Mouse (Mus musculus) hindbrain, embryonic 16.5 days (tissue): Measurements from ENCODE around the gene Cttnbp2nl. TPM values are rescaled to one million over a fixed set of nuclear protein-coding genes. Genes with fewer than 3 reads are reported as not detected.
A peak's percentile ranks its signal among the peaks of the same experiment; 100 is the strongest.

Experiments used
- ATAC-seq: fragments of 200-750 bp; cut with Nextera tagmentation; 2 replicates; pipeline ENCODE4 v1.8.0; 2017; ENCODE audit warnings: moderate TSS enrichment, moderate library complexity
- H3K27ac ChIP-seq: fragments of 300-500 bp; sonication (generic); 2 replicates; pipeline ENCODE4 v1.5.1; 2014; ENCODE audit warnings: low read depth, mild to moderate bottlenecking, control low read depth, low read length, moderate library complexity
- H3K27me3 ChIP-seq: fragments of 300-500 bp; sonication (generic); replicated peaks from 2 replicates; pipeline ENCODE4 v1.6.1; 2014; ENCODE audit warnings: low read length; ENCODE audit not compliant: control insufficient read depth, insufficient read depth
- H3K36me3 ChIP-seq: fragments of 300-500 bp; sonication (generic); 2 replicates; pipeline ENCODE4 v1.6.1; 2014; ENCODE audit warnings: mild to moderate bottlenecking, low read length, moderate library complexity, mixed read lengths; ENCODE audit not compliant: control insufficient read depth, insufficient read depth
- H3K4me1 ChIP-seq: fragments of 300-500 bp; sonication (generic); 2 replicates; pipeline ENCODE4 v1.6.1; 2014; ENCODE audit warnings: low read depth, low read length; ENCODE audit not compliant: control insufficient read depth, insufficient read depth
- H3K4me2 ChIP-seq: fragments of 300-500 bp; sonication (generic); 2 replicates; pipeline ENCODE4 v1.6.1; 2014; ENCODE audit warnings: mild to moderate bottlenecking, low read length, control low read depth, moderate library complexity
- H3K4me3 ChIP-seq: fragments of 300-500 bp; sonication (generic); 2 replicates; pipeline ENCODE4 v1.5.1; 2014; ENCODE audit warnings: mild to moderate bottlenecking, low read length, control low read depth, moderate library complexity
- H3K9ac ChIP-seq: fragments of 300-500 bp; sonication (generic); 2 replicates; pipeline ENCODE4 v1.6.1; 2014; ENCODE audit warnings: low read depth, mild to moderate bottlenecking, control low read depth, low read length, moderate library complexity
- H3K9me3 ChIP-seq: fragments of 300-500 bp; sonication (generic); 2 replicates; pipeline ENCODE4 v1.6.1; 2014; ENCODE audit warnings: mild to moderate bottlenecking, low read length, moderate library complexity; ENCODE audit not compliant: control insufficient read depth
- WGBS: fragments of 180-500 bp; shearing (Covaris S2); extraction: QIAGEN DNeasy Blood & Tissue Kit; methylation state at CpG from one replicate; pipeline ENCODE4 v1.1.7; 2014; 5-methylcytosine and 5-hydroxymethylcytosine counted together
- polyA plus RNA-seq: library from polyadenylated mRNA; unstranded; fragments of >200 nt; fragmentation: Nextera tagmentation; extraction: Ambion mirVana; gene quantifications from 2 replicates; pipeline ENCODE4 v1.2.1, GENCODE M21; 2015

Cttnbp2nl gene
- 40.6 and 49.4 TPM in 2 replicates for polyA plus RNA-seq

DNA sequence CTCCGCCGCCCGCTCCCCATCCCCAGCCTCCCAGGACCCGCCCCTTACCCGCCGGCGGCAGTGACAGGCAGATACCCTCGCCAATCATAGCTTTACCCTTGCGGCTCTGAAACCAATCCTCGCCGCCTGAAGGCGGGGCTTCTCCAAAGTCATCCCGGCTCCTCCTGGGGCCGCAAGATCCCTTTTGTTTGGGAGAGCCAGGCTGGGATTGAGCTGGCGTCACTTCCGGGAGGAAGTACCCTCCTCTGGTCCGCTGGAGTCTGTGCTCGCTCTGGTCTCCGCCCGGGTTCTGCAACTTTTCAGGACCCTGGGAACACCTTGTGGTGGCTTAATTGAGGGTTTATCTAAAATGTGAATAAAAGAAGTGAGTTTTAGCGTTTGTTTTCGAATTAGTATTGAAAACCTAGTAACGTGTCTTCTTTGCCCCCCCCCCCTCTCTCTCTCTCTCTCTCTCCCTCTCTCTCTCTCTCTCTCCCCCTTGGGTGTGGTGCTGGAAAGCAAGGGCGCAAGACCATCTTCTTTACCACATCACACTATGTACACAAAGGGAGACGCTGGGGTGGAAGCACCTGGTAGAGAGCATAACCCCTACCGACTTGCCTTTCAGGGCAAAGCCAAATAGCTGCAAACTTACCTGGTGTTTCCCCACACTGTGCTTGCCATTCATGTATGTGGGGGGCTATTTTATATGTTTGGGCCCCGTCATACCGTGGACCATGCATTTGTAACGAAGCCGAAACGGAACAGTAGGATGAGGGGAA, at the start of gene Cttnbp2nl:
Gene Cttnbp2nl (minus strand): TSS at position 210 of the 761 bp plus-strand sequence.
- Histone ChIP-seq H3K36me3 (no peaks in the 10 kb centered on the region), H3K4me2 (peak within 1 kb of the TSS; percentile 85), H3K4me1 (peaks cover 30% of the 10 kb centered on the region), H3K9ac (peak within 1 kb of the TSS; percentile 94), H3K9me3 (no peaks in the 10 kb centered on the region), H3K27me3 (no peaks in the 10 kb centered on the region), H3K4me3 (peak within 1 kb of the TSS; percentile 76), H3K27ac (peak within 1 kb of the TSS; percentile 91)
- ATAC-seq = peak; percentile 99
- WGBS = 4% methylated on average over 30 of the region's 31 CpGs

GRCm38 (mm10) chr3:105100270-105100589, 47.3 kb upstream of the Cttnbp2nl start:
- H3K4me2 ChIP-seq = no peak overlapping the region
- no peaks in the 10 kb centered on the region for H3K9me3 ChIP-seq
- H3K4me1 ChIP-seq = peaks cover 9% of the 10 kb centered on the region
- WGBS = 56% methylated on average over 4 of the region's 4 CpGs
- H3K9ac ChIP-seq = no peak overlapping the region
- no peaks in the 10 kb centered on the region for H3K27me3 ChIP-seq
- H3K4me3 ChIP-seq = no peak overlapping the region
- no peak overlapping the region for H3K27ac ChIP-seq
- no peak for ATAC-seq
- no peaks in the 10 kb centered on the region for H3K36me3 ChIP-seq

DNA sequence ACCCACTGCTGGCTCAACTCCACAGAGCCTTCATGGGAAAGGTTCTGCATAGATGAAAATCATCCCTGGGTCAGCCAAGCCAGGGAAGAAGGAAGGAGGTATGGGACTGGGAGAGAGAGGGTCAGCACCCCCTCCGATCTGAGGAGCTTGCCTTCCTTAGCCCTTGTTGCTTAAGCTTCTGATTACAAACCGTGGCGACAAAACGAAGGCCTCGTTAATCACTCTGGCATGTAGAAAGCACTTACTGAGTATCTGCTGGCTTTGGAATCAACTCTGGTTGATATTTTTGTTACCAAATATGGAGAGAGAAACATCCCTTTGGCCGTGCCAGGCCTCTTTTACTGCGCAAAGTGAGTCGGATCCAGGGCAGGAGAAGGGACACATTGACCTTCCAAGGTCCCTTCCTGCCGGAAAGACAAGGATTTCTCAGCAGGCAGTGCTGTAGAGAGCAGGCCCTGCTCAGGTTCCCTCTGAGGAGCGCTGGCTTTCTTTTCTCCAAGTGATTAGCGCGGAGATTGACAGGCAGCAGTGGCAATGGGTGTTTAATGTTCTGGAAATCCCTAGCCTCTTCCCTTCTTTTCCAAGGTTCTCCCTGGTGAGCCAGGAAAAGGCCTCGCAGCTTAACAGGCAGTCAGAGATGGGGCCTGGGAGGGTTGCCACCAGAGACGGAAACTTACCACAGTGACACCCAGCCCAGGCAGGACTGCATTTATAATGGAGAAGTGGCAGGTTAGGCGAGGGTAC, 46.8 kb upstream of the Cttnbp2nl start:
- no peak overlapping the region for H3K4me2 ChIP-seq
- no peaks in the 10 kb centered on the region for H3K9me3 ChIP-seq
- no peak overlapping the region for H3K4me3 ChIP-seq
- H3K27me3 ChIP-seq = no peaks in the 10 kb centered on the region
- no peak for ATAC-seq
- H3K36me3 ChIP-seq = no peaks in the 10 kb centered on the region
- no peak overlapping the region for H3K27ac ChIP-seq
- WGBS = 22% methylated on average over 15 of the region's 15 CpGs
- H3K4me1 ChIP-seq = peaks cover 9% of the 10 kb centered on the region
- H3K9ac ChIP-seq = no peak overlapping the region

DNA sequence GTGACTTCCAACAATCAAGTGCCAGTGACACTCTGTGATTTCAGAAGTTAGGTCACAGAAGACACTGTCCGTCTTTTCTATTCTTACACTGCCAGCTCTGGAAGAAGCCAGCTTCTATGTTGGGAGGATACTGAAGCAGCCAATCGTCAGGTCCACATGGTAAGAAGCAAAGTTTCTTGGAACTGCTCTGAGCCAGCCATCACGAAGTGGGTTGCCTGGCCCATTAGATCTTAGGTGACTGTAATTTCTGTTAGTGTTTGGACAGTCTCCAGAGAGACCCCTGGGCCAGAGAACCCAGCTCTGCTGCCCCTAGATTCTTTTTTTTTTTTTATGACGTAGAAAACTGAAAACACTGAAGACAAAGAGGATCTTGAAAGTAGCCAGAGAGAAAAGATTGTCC, 44.6 kb upstream of the Cttnbp2nl start:
- H3K9ac ChIP-seq = no peak overlapping the region
- peaks cover 9% of the 10 kb centered on the region for H3K4me1 ChIP-seq
- ATAC-seq = no peak
- H3K4me3 ChIP-seq = no peak overlapping the region
- WGBS = 80% methylated on average over 4 of the region's 4 CpGs
- H3K4me2 ChIP-seq = no peak overlapping the region
- H3K9me3 ChIP-seq = no peaks in the 10 kb centered on the region
- no peaks in the 10 kb centered on the region for H3K36me3 ChIP-seq
- no peak overlapping the region for H3K27ac ChIP-seq
- no peaks in the 10 kb centered on the region for H3K27me3 ChIP-seq

DNA sequence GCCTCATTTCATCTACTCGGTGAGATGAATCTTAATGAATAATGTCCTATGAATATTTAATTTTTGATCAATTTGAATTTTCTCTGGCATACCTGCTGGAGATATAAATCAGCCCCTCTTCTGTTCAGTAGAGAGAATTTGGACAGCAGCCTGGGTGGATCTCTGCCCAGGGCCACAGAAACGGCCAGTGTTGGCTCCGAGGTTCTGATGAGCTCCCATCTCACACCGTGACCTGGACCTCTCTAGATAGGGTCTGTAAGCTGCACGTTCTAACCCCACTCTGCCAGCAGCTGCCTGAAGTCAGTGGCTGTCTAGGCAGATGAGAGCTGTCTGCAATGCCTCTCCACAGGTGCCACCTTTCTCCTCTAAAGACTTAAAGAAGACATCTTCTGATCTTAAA, 42.1 kb upstream of the Cttnbp2nl start:
- ATAC-seq = no peak
- H3K27ac ChIP-seq = no peak overlapping the region
- H3K9ac ChIP-seq = no peak overlapping the region
- H3K4me2 ChIP-seq = no peak overlapping the region
- no peaks in the 10 kb centered on the region for H3K27me3 ChIP-seq
- H3K4me1 ChIP-seq = peaks cover 6% of the 10 kb centered on the region
- no peaks in the 10 kb centered on the region for H3K36me3 ChIP-seq
- 76% methylated on average over 5 of the region's 5 CpGs for WGBS
- H3K4me3 ChIP-seq = no peak overlapping the region
- H3K9me3 ChIP-seq = no peaks in the 10 kb centered on the region

DNA sequence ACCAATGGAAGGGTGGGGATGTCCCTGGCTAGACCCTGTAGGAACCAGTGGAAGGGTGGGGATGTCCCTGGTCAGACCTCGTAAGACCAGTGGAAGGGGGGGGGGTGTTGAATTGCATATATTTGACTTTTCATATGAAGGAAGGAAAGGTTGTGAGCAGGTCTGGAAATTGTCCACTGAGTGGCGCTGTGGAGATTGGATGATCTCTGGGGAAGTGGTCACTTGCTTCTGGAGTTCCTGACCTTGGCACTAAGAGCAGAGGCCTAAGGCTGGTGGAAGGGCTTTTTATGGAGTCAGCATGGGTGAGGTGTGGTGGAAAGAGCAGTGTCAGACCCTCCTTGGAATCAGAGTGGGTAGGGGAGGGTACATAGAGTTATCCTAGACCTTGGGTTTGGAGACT, 41.5 kb upstream of the Cttnbp2nl start:
- 49% methylated on average over 2 of the region's 2 CpGs for WGBS
- ATAC-seq = no peak
- H3K9me3 ChIP-seq = no peaks in the 10 kb centered on the region
- H3K4me1 ChIP-seq = peaks cover under 1% of the 10 kb centered on the region
- H3K36me3 ChIP-seq = no peaks in the 10 kb centered on the region
- no peaks in the 10 kb centered on the region for H3K27me3 ChIP-seq
- no peak overlapping the region for H3K4me2 ChIP-seq
- no peak overlapping the region for H3K27ac ChIP-seq
- H3K4me3 ChIP-seq = no peak overlapping the region
- no peak overlapping the region for H3K9ac ChIP-seq

DNA sequence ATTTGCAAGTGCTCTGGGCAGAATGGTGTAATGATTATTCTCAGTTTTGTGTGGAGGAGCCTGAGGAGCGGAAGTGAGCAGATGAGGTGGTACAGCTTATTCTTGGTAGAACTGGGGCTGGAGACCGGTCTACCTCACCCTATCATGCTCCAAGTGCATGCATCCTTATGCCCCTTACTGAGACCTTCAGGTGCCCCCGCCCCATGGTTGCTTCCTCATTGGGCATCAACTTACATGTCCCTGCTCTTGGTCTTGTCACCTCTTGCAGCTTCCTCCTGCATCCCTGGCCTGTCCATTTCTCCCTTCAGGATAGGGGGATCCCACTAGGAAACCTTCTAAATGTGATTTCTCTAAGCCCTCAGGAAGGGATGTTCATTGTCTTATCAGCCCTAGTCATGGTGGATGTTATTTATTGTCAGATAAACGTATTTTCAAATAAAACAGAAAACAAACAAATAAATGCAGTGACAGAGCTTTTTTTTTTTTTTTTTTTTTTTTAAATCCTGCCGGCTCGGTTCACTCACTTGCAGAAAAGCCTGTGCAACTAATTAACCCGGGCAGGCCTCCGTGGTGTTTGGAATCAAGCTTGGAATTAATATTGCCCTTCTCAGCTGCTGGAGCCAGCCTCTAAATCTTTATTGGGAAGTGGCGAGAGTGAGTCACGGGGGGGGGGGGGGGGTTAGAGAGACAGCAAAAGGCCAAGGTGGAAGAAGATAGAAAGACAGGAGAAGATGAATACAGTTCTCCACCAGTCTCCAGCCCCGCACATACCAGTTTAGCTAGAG, 40.0 kb upstream of the Cttnbp2nl start:
- no peak overlapping the region for H3K27ac ChIP-seq
- 64% methylated on average over 11 of the region's 11 CpGs for whole genome bisulfite sequencing
- no peak overlapping the region for H3K4me3 ChIP-seq

DNA sequence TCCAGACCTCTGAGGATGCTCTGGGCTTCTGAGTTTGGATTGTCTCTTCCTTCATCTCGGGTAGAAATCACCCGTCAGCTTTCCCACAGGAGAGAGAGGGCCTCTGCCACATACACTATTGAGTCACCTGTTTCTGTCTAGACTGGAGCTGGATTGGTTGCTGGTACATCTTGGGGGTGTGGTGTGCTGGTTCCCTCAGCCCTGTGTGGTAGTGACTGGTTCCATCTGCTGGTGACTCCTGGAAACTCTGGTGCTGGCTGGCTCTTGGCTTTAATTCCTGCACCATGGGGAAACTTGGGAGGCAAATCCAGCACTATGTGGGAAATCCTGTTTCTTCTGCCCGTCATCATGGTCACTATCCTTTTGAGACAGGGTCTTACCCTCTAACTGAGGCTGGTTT, 38.0 kb upstream of the Cttnbp2nl start:
- Histone ChIP-seq H3K4me1 (no peaks in the 10 kb centered on the region; the same call in 1 of the 2 replicates), H3K4me3 (no peak overlapping the region), H3K9me3 (no peaks in the 10 kb centered on the region), H3K4me2 (no peak overlapping the region), H3K9ac (no peak overlapping the region), H3K27me3 (no peaks in the 10 kb centered on the region), H3K27ac (no peak overlapping the region), H3K36me3 (no peaks in the 10 kb centered on the region)
- peak; percentile 53 for ATAC-seq
- WGBS = 41% methylated on average over 3 of the region's 3 CpGs

More for the DNA sequence above, 40.0 kb upstream of the Cttnbp2nl start:
- ATAC-seq = no peak; the same call in 1 of the 2 replicates
- no peaks in the 10 kb centered on the region for H3K9me3 ChIP-seq
- H3K4me1 ChIP-seq = no peaks in the 10 kb centered on the region; the same call in 1 of the 2 replicates
- H3K4me2 ChIP-seq = no peak overlapping the region
- H3K27me3 ChIP-seq = no peaks in the 10 kb centered on the region
- no peak overlapping the region for H3K9ac ChIP-seq
- no peaks in the 10 kb centered on the region for H3K36me3 ChIP-seq

DNA sequence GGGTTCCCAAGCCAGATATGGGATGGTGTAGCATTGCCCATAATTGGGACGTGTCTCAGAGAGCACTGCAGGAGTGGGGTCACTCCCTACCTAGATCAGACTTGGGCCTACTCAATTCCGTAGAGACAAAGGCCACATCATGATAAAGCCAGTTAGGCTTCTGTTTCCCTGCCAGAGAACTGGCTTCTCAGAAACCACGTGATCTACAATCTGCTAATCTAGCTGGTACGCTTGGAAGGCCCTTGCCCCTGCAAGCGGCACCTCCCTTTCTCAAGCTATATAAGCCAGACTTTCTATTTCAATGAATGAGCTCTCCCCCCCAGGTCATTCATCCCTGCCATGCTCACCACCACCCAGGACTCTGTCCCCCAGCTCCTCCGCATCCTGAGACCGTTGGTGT, 37.2 kb upstream of the Cttnbp2nl start:
- H3K9me3 ChIP-seq = no peaks in the 10 kb centered on the region
- H3K27ac ChIP-seq = no peak overlapping the region
- H3K4me3 ChIP-seq = no peak overlapping the region
- H3K27me3 ChIP-seq = no peaks in the 10 kb centered on the region
- H3K4me1 ChIP-seq = no peaks in the 10 kb centered on the region; the same call in 1 of the 2 replicates
- H3K4me2 ChIP-seq = no peak overlapping the region
- 96% methylated on average over 7 of the region's 7 CpGs for WGBS
- no peaks in the 10 kb centered on the region for H3K36me3 ChIP-seq
- ATAC-seq = no peak
- H3K9ac ChIP-seq = no peak overlapping the region
